Mouse (Mus musculus): ENCODE measurements around the gene Ms4a10. TPM values are rescaled to one million over a fixed set of nuclear protein-coding genes. Genes with fewer than 3 reads are reported as not detected.

Gene Ms4a10
- polyA plus RNA-seq, 1 experiment from 2014 or later = not detected

- Histone ChIP-seq H3K36me3 (ENCODE audit: control insufficient read depth, insufficient read depth) (no peaks in the 10 kb centered on the region), H3K9me3 (replicated peaks; ENCODE audit: control insufficient read depth, low read length) (no peaks in the 10 kb centered on the region), H3K27me3 (ENCODE audit: control insufficient read depth, insufficient read depth, low read length) (peaks cover 4% of the 10 kb centered on the region; the same call in 1 of the 2 replicates), H3K4me1 (ENCODE audit: control insufficient read depth, insufficient read depth, low read length) (no peaks in the 10 kb centered on the region), H3K27ac (ENCODE audit: low read length) (no peak overlapping the region), H3K4me2 (ENCODE audit: low read depth, low read length) (no peak overlapping the region), H3K4me3 (ENCODE audit: low read length) (no peak overlapping the region), H3K9ac (ENCODE audit: low read length) (no peak overlapping the region)
- 89% methylated on average over 1 of the region's 1 CpGs for WGBS
- ATAC-seq (replicated peaks; ENCODE audit: extremely low read depth, insufficient read depth, low FRiP score) = no peak
These were observed 14.1 kb upstream of the Ms4a10 start for GRCm38 (mm10) chr19:10988563-10988962.

- Histone ChIP-seq H3K4me2 (ENCODE audit: low read depth, low read length) (no peak overlapping the region), H3K27me3 (ENCODE audit: control insufficient read depth, insufficient read depth, low read length) (no peaks in the 10 kb centered on the region), H3K36me3 (ENCODE audit: control insufficient read depth, insufficient read depth) (no peaks in the 10 kb centered on the region), H3K9ac (ENCODE audit: low read length) (no peak overlapping the region), H3K27ac (ENCODE audit: low read length) (no peak overlapping the region), H3K4me3 (ENCODE audit: low read length) (no peak overlapping the region), H3K4me1 (ENCODE audit: control insufficient read depth, insufficient read depth, low read length) (no peaks in the 10 kb centered on the region), H3K9me3 (replicated peaks; ENCODE audit: control insufficient read depth, low read length) (no peaks in the 10 kb centered on the region)
- ATAC-seq (replicated peaks; ENCODE audit: extremely low read depth, insufficient read depth, low FRiP score) = no peak
- 83% methylated on average over 4 of the region's 4 CpGs for WGBS
These were observed 11.4 kb upstream of the Ms4a10 start for GRCm38 (mm10) chr19:10985889-10986288.

GRCm38 (mm10) chr19:10984551-10984950, 10.1 kb upstream of the Ms4a10 start:
- Histone ChIP-seq H3K27me3 (ENCODE audit: control insufficient read depth, insufficient read depth, low read length) (no peaks in the 10 kb centered on the region), H3K4me3 (ENCODE audit: low read length) (no peak overlapping the region), H3K4me2 (ENCODE audit: low read depth, low read length) (no peak overlapping the region), H3K4me1 (ENCODE audit: control insufficient read depth, insufficient read depth, low read length) (peaks cover 2% of the 10 kb centered on the region; the same call in 1 of the 2 replicates), H3K9ac (ENCODE audit: low read length) (no peak overlapping the region), H3K27ac (ENCODE audit: low read length) (no peak overlapping the region), H3K9me3 (replicated peaks; ENCODE audit: control insufficient read depth, low read length) (no peaks in the 10 kb centered on the region), H3K36me3 (ENCODE audit: control insufficient read depth, insufficient read depth) (no peaks in the 10 kb centered on the region)
- WGBS = 70% methylated on average over 13 of the region's 13 CpGs
- ATAC-seq (replicated peaks; ENCODE audit: extremely low read depth, insufficient read depth, low FRiP score) = no peak

DNA sequence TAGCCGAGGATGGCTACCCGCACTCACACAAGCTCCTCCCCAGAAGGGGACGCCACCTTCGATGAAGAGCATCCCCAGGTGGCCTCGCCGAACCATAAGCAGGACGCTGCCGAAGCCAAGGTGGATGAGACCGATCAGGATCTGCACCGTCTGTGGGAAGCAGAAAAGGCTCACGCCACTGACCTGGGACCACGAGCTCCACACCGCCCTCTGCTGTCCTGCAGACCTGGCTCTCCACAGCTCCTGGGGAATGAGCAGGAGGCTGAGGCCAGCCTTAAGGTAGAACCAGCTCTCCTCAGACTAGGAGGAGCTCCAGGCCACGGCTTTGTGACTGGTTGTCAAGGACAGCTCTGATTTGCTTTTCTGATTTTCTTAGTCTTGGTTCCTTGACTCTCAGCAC, 8.7 kb upstream of the Ms4a10 start:
- H3K4me1 ChIP-seq (ENCODE audit: control insufficient read depth, insufficient read depth, low read length) = peaks cover 5% of the 10 kb centered on the region; the same call in 1 of the 2 replicates
- no peak overlapping the region for H3K27ac ChIP-seq (ENCODE audit: low read length)
- no peak for ATAC-seq (replicated peaks; ENCODE audit: extremely low read depth, insufficient read depth, low FRiP score)
- H3K36me3 ChIP-seq (ENCODE audit: control insufficient read depth, insufficient read depth) = no peaks in the 10 kb centered on the region
- WGBS = 23% methylated on average over 14 of the region's 14 CpGs
- no peak overlapping the region for H3K9ac ChIP-seq (ENCODE audit: low read length)
- peak overlapping the region; percentile 15; the same call in 1 of the 2 replicates for H3K4me2 ChIP-seq (ENCODE audit: low read depth, low read length)
- H3K27me3 ChIP-seq (ENCODE audit: control insufficient read depth, insufficient read depth, low read length) = no peaks in the 10 kb centered on the region
- no peaks in the 10 kb centered on the region for H3K9me3 ChIP-seq (replicated peaks; ENCODE audit: control insufficient read depth, low read length)
- no peak overlapping the region for H3K4me3 ChIP-seq (ENCODE audit: low read length)

- no peak for ATAC-seq (replicated peaks; ENCODE audit: extremely low read depth, insufficient read depth, low FRiP score)
- no peaks in the 10 kb centered on the region for H3K36me3 ChIP-seq (ENCODE audit: control insufficient read depth, insufficient read depth)
- no peaks in the 10 kb centered on the region for H3K9me3 ChIP-seq (replicated peaks; ENCODE audit: control insufficient read depth, low read length)
- H3K27me3 ChIP-seq (ENCODE audit: control insufficient read depth, insufficient read depth, low read length) = no peaks in the 10 kb centered on the region
- 0 out of 2 replicates have a peak overlapping the region, but pooled peaks have one; percentile 50 for H3K4me2 ChIP-seq (ENCODE audit: low read depth, low read length)
- no peak overlapping the region for H3K27ac ChIP-seq (ENCODE audit: low read length)
- H3K4me1 ChIP-seq (ENCODE audit: control insufficient read depth, insufficient read depth, low read length) = peaks cover 5% of the 10 kb centered on the region; the same call in 1 of the 2 replicates
- H3K9ac ChIP-seq (ENCODE audit: low read length) = no peak overlapping the region
- 73% methylated on average over 5 of the region's 5 CpGs for WGBS
- no peak overlapping the region for H3K4me3 ChIP-seq (ENCODE audit: low read length)
These were observed 5.7 kb upstream of the Ms4a10 start for GRCm38 (mm10) chr19:10980210-10980609.

- H3K9ac ChIP-seq (ENCODE audit: low read length) = peak overlapping the region; percentile 18; the same call in 1 of the 2 replicates
- ATAC-seq (replicated peaks; ENCODE audit: extremely low read depth, insufficient read depth, low FRiP score) = peak; percentile 46; the same call in 1 of the 2 replicates
- peaks cover 5% of the 10 kb centered on the region; the same call in 1 of the 2 replicates for H3K4me1 ChIP-seq (ENCODE audit: control insufficient read depth, insufficient read depth, low read length)
- 9% methylated on average over 18 of the region's 18 CpGs for WGBS
- 0 out of 2 replicates have a peak overlapping the region, but pooled peaks have one; percentile 10 for H3K4me3 ChIP-seq (ENCODE audit: low read length)
- H3K4me2 ChIP-seq (ENCODE audit: low read depth, low read length) = peak overlapping the region; percentile 50
- H3K9me3 ChIP-seq (replicated peaks; ENCODE audit: control insufficient read depth, low read length) = no peaks in the 10 kb centered on the region
- H3K27ac ChIP-seq (ENCODE audit: low read length) = no peak overlapping the region
- H3K36me3 ChIP-seq (ENCODE audit: control insufficient read depth, insufficient read depth) = no peaks in the 10 kb centered on the region
- no peaks in the 10 kb centered on the region for H3K27me3 ChIP-seq (ENCODE audit: control insufficient read depth, insufficient read depth, low read length)
These were observed 5.0 kb upstream of the Ms4a10 start for GRCm38 (mm10) chr19:10979184-10980168.

DNA sequence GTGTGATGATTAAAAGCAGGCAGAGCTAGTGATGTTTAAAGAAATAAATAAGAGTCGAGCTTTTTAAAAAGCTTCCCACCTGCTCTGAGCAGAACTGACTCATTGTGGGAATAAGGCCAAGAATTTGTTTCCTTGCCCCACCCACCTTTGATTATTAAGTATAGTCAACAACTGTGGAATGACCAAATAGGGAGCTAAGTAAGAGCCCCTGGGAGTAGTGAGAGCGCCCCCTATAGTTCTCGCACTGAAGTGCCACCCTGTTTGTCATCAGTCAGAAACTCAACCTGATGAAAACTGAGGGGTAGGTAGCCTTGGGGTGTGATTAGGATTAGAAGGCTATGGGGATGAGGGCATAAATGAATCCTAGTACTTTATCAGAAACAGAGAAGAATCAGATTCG, 1.8 kb upstream of the Ms4a10 start:
- peaks cover 4% of the 10 kb centered on the region; the same call in 1 of the 2 replicates for H3K9me3 ChIP-seq (replicated peaks; ENCODE audit: control insufficient read depth, low read length)
- no peak overlapping the region for H3K27ac ChIP-seq (ENCODE audit: low read length)
- H3K27me3 ChIP-seq (ENCODE audit: control insufficient read depth, insufficient read depth, low read length) = no peaks in the 10 kb centered on the region
- peaks cover 5% of the 10 kb centered on the region for H3K4me1 ChIP-seq (ENCODE audit: control insufficient read depth, insufficient read depth, low read length)
- H3K4me2 ChIP-seq (ENCODE audit: low read depth, low read length) = no peak overlapping the region
- H3K4me3 ChIP-seq (ENCODE audit: low read length) = no peak overlapping the region
- 38% methylated on average over 4 of the region's 4 CpGs for WGBS
- ATAC-seq (replicated peaks; ENCODE audit: extremely low read depth, insufficient read depth, low FRiP score) = no peak
- no peak overlapping the region for H3K9ac ChIP-seq (ENCODE audit: low read length)
- H3K36me3 ChIP-seq (ENCODE audit: control insufficient read depth, insufficient read depth) = no peaks in the 10 kb centered on the region

DNA sequence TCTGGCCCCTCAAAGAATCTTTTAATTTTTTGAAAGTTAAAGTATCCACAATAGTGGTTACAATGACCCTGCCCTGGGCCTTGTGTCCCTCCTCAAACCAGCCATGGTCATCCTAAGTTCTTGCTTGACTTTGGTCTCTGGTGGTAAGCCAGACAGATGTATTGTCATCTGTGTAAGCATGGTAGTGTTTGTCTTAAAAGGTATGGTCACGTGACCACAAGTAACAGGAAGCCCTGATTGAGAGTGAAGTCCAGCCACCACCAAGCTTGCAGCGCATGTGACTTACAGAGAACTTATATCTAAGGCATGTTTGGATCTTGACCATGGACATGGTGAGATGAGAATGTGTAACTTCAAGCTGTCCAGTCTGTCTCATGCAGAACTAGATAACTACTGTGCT, 717 bp upstream of the Ms4a10 start:
- Histone ChIP-seq H3K27me3 (ENCODE audit: control insufficient read depth, insufficient read depth, low read length) (no peaks in the 10 kb centered on the region), H3K4me3 (ENCODE audit: low read length) (no peak overlapping the region), H3K4me2 (ENCODE audit: low read depth, low read length) (no peak overlapping the region), H3K27ac (ENCODE audit: low read length) (no peak overlapping the region), H3K36me3 (ENCODE audit: control insufficient read depth, insufficient read depth) (no peaks in the 10 kb centered on the region), H3K9me3 (replicated peaks; ENCODE audit: control insufficient read depth, low read length) (peaks cover 4% of the 10 kb centered on the region; the same call in 1 of the 2 replicates), H3K9ac (ENCODE audit: low read length) (no peak overlapping the region), H3K4me1 (ENCODE audit: control insufficient read depth, insufficient read depth, low read length) (peaks cover 5% of the 10 kb centered on the region)
- no peak for ATAC-seq (replicated peaks; ENCODE audit: extremely low read depth, insufficient read depth, low FRiP score)
- WGBS = 74% methylated on average over 2 of the region's 2 CpGs

GRCm38 (mm10) chr19:10973187-10973586, 1.3 kb downstream of the Ms4a10 start:
- H3K36me3 ChIP-seq (ENCODE audit: control insufficient read depth, insufficient read depth) = no peaks in the 10 kb centered on the region
- no peak for ATAC-seq (replicated peaks; ENCODE audit: extremely low read depth, insufficient read depth, low FRiP score)
- H3K4me1 ChIP-seq (ENCODE audit: control insufficient read depth, insufficient read depth, low read length) = no peaks in the 10 kb centered on the region; the same call in 1 of the 2 replicates
- H3K27me3 ChIP-seq (ENCODE audit: control insufficient read depth, insufficient read depth, low read length) = no peaks in the 10 kb centered on the region
- no peak overlapping the region for H3K9ac ChIP-seq (ENCODE audit: low read length)
- peaks cover 4% of the 10 kb centered on the region; the same call in 1 of the 2 replicates for H3K9me3 ChIP-seq (replicated peaks; ENCODE audit: control insufficient read depth, low read length)
- WGBS = 66% methylated on average over 2 of the region's 2 CpGs
- no peak overlapping the region for H3K27ac ChIP-seq (ENCODE audit: low read length)
- no peak overlapping the region for H3K4me3 ChIP-seq (ENCODE audit: low read length)
- H3K4me2 ChIP-seq (ENCODE audit: low read depth, low read length) = no peak overlapping the region

All from heart, embryonic 16.5 days (tissue).